Mouse (Mus musculus) lung, adult 10 weeks (tissue): ENCODE data around the gene Zfp949. TPM values are rescaled to one million over a fixed set of nuclear protein-coding genes. Genes with fewer than 3 reads are reported as not detected.

ENCODE experiments used
- polyA plus RNA-seq: library from polyadenylated mRNA; stranded (reverse); fragments of 350-450 nt; fragmentation: Illumina TruSeq; extraction: RNeasy Lipid Tissue Mini Kit (QIAGEN cat#74804); gene quantifications from one replicate; pipeline ENCODE4 v1.2.3, GENCODE M21; 2014; ENCODE audit warnings: low read depth, low replicate concordance; ENCODE audit not compliant: insufficient read depth

Gene Zfp949
- 6.5 TPM for polyA plus RNA-seq

GRCm38 (mm10) chr9:88547851-88548613 lies at the start of gene Zfp949:
Zfp949 (plus strand) TSS chr9:88548020.

GRCm38 (mm10) chr9:88580591-88580990 lies 32.8 kb downstream of the Zfp949 start, which contains the start of gene Trim43a:
Trim43a (plus strand) TSS chr9:88580891.

Other genes with a start within 250 kb of the Zfp949 start
- 23.4 TPM for gene Nt5e, start 220.8 kb upstream of the Zfp949 start, polyA plus RNA-seq
- gene Snx14, start 109.1 kb upstream of the Zfp949 start, polyA plus RNA-seq = 18.8 TPM
- gene Gm20537, start 91.4 kb upstream of the Zfp949 start, polyA plus RNA-seq = not detected
- 30.1 TPM for gene Syncrip, start 65.4 kb upstream of the Zfp949 start, polyA plus RNA-seq
- gene Trim43a, start 32.9 kb downstream of the Zfp949 start, polyA plus RNA-seq = not detected
- gene Mthfsl, start 172.3 kb downstream of the Zfp949 start, polyA plus RNA-seq = 39.9 TPM
- gene Bcl2a1d, start 183.9 kb downstream of the Zfp949 start, polyA plus RNA-seq = 27.6 TPM